Mouse (Mus musculus): Measurements from ENCODE around the gene Vwc2. TPM values are rescaled to one million over a fixed set of nuclear protein-coding genes. Genes with fewer than 3 reads are reported as not detected.

Vwc2 gene
- total RNA-seq (2023; ENCODE audit: inconsistent age), result not detected in 4 replicates

DNA sequence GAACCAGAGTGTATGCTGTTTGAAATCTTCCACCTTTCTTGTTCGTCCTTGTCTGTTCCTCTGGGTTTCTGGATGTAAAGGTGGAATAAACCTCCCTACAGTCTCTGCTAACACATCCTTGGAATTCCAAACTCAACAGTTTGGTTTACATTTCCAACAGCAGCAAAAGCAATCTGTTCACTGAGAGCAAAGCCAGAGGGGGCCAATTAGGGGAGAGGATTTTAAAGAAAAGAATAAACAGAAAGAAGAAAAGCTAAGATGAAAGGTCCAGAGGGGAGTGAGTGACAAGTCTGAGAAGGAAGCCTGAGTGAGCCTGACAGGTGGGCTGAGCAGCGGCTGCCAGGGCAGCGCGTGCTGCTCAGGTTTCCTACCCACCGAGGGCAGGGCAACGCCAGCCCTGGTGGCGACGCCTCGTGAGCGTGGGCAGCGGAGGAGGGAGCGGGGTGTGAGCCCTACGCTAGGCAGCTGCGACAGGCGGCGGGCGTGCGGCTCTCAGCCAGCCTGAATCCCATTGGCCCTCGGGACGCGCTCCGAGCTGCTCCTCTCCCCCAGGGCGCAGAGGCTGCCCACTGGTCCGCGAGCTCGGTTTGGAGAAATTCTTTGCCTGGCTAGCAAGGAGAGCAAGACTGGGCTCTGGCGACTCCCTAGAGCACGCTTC lies at the start of gene Vwc2:
Vwc2 (plus strand) TSS at position 648 of the 658 bp plus-strand sequence.

Measured in B cell, adult (primary cell).